Mouse (Mus musculus) brown adipose tissue, adult 24 weeks (tissue): ENCODE measurements at regions not wholly inside any gene's neighbourhood (a gene's known extent, or its start where the extent isn't known, plus 50 kb on each side); places are given as distances from the start of the nearest gene placed in this dataset.

Experiments used
- H3K27ac ChIP-seq: fragments of 200-500 bp; replicated peaks from 2 replicates; pipeline ENCODE4 v1.5.1; 2012; ENCODE audit warnings: low read depth, mild to moderate bottlenecking, low read length
- H3K4me1 ChIP-seq: fragments of 200-500 bp; 2 replicates; pipeline ENCODE4 v1.6.1; 2012; ENCODE audit warnings: low read length, mixed read lengths; ENCODE audit not compliant: control insufficient read depth, insufficient read depth, insufficient read length
- H3K4me3 ChIP-seq: fragments of 200-500 bp; 2 replicates; pipeline ENCODE4 v1.5.1; 2012; ENCODE audit warnings: low read depth, mild to moderate bottlenecking, low read length, moderate library complexity; ENCODE audit not compliant: insufficient read depth

DNA sequence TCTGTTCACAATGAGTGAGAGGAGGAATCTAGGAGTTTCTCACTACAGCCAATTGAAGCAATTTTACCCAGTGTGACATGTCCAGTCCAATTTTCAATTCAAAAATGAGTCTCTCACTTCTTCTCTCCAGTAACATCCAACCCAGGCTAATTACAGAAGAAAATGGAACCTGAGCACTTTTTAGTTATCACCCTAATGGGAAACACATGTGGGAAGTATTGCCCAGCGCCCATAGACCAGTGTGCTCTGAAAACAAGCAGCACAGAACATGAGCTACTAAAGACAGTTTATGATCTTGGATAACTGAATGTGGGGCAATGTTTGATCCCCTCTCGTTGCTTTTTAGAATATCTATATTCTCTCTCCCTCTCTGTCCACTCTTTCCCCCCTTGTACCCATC lies 70.5 kb upstream of the Efemp1 start:
- Histone ChIP-seq H3K27ac (no peak overlapping the region), H3K4me1 (no peaks in the 10 kb centered on the region), H3K4me3 (no peak overlapping the region)

DNA sequence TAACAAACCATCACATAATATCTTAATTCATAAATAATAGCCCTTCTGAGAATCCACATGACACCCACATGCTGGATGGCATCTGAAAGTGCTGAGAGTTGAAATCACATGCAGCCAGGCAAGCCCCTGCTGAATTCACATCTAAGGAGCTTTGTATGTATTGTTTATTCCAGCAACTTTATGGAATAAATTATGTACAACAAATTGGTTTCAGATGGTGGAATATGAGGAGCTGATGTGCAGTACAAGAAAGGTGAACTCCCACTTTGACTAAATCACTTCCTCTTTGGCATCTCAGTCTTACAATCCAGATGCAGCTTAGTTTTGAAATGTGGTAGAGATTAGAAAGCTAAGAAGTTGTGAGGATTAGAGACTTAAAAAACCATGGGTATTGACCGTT lies 82.2 kb upstream of the Efemp1 start:
- H3K4me1 ChIP-seq: no peaks in the 10 kb centered on the region
- no peak overlapping the region for H3K4me3 ChIP-seq
- H3K27ac ChIP-seq: no peak overlapping the region

DNA sequence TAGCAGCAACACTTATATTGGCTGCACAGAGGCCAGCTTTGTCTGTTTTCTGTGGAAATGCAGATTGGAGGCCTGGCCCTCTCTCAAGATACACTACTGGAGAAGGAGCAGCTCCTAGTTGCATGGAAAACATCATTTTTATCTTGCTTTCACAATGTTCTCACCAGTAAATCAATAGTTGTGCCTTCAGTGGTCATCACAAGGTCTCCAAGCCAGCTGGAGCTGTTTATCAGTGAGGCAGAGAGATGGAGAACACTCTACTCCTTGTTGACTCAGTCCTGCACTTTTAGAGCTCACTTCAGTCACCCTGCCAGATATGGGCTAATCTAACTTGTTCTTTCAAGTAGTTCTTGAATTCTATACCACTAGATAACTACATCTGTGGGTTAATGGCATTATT lies 92.3 kb upstream of the Efemp1 start:
- Histone ChIP-seq H3K27ac (no peak overlapping the region), H3K4me3 (no peak overlapping the region), H3K4me1 (no peaks in the 10 kb centered on the region)

DNA sequence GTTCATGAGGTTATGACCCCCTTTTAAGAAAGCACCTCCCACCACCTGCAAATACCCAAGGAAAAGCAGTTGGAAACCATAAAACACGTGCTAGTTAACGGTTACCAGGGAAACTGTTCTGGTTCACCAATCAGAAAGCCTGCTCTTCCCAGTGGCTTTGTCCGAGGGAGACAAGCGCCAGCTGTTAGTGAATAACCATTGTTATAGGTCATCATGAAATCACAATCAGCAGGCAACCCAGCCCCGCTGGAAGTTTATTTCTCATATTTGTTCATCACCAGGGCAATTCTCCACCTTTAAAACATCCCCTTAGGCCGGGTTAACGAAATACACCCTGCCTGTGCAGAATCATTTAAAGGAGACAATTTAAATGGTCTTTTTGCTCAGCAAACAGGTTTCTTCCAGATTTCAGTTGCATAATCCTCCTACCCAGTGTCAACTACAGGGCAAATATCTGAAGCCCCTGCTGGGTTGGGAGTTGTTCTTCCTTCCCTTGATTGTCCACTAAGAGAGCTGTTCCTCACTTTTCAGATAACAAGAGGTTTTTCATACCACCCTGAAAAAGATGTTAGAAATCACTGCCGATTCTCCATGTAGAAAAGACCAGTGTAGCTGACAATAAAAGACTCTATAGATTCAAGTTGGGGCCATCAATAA lies 117.9 kb upstream of the Efemp1 start:
- Histone ChIP-seq H3K4me1 (no peaks in the 10 kb centered on the region), H3K27ac (no peak overlapping the region), H3K4me3 (no peak overlapping the region)

DNA sequence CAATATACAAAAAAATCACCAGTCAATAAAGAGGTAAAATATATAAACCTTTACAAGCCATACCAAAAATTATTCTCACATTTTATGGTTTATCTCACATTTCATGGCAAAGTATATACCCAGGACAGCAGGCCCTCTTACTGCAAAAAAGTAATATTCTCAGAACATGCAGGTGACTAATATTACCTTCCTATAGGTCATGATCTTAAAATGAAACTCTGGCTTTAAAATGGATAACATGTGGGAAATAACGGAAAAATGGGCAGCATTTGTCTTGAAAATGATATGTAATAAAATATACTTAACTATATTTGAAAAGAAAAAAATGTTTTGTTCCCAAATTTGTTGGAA lies 118.4 kb upstream of the Efemp1 start:
- Histone ChIP-seq H3K4me1 (no peaks in the 10 kb centered on the region), H3K27ac (no peak overlapping the region), H3K4me3 (no peak overlapping the region)

DNA sequence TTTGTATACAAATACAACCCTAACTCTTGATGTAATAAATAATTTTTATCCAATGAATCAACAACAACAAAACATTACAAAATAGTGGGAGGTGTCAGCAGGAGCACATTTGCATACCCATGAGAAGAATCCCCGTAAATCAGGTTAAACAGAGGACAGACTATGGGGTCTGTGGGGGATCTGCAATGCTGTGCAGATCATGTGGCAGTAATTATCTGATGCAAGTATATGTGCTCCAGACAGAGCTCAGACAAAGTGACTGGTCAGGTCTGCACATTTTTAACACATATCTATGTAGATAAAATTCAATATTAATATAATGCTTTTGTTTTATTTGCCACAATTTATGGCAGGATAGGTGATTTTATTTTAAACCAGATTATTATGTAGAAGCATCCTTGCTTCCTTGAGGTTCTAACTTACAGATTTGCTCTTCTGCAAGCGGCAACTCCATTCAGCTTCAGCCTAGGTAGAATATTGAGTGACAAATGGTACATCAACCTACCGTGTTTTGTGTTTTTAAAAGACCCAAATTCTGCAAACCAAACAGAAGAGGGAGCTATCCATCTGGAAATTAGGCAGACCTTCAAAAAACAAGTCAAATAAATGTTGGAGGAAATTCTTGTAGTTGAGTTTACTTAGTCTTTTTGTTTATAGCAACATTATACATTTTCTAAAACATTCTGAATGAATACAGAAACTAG lies 119.0 kb upstream of the Efemp1 start:
- H3K4me1 ChIP-seq: no peaks in the 10 kb centered on the region
- H3K27ac ChIP-seq: no peak overlapping the region
- no peak overlapping the region for H3K4me3 ChIP-seq

DNA sequence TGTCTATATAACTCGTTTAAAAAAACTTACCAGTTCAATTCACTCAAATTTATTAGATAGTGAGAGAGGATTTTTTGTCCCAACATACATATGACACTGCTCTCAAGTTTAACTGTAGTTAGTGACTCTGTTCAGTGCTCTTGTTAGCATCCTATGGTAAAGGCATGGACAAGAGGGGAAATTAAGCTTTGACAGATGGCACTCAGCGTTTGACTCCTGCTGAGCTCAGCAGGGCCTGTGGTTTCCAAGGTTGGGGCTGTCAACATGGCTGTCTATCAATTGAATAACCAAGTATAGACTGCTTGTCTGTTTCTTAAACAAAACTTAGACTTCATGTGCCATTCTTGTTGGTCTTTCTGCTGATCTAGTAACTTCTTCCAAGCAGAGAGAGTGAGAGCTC lies 122.9 kb upstream of the Efemp1 start:
- no peak overlapping the region for H3K4me3 ChIP-seq
- H3K4me1 ChIP-seq: no peaks in the 10 kb centered on the region
- no peak overlapping the region for H3K27ac ChIP-seq

DNA sequence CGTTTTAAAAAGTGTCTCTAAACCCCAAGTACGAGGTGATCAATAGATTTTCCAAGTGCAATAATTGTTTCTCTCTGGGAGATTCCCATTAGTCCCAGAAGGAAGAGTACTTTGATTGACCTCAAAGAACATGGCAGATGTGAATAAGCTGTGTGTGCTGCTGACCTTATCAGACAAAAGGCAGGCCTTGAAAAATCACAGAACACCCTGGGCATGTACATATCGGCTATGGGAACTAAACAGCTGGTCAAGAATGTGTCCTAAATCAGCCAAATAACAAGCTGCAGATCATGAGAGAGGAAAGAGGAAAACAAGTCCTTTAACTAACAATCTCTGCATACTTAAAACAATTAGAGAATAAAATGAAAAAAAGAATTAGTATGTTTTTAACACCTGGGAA lies 125.4 kb upstream of the Ccdc85a start:
- H3K4me1 ChIP-seq: no peaks in the 10 kb centered on the region
- H3K27ac ChIP-seq: no peak overlapping the region
- no peak overlapping the region for H3K4me3 ChIP-seq

DNA sequence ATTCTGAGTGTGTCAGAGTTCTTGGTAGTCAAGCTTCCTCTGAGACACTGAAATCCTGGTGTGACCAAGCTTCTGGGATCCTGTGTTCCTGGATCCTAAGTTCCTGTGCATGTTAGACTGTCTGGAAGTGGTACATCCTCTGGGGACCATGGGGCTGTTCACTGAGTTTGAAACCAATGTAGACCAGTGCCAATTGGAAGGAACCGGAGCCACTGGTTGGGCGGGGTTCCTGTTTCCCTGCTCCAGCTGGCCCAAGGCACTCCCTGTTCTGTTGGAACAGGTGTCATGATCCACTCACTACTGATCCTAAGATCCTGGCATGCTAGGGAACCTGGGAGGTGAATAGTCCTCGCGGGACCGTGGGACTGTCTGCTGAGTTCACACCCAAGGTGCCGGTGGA lies 124.3 kb upstream of the Ccdc85a start:
- Histone ChIP-seq H3K4me1 (no peaks in the 10 kb centered on the region), H3K27ac (no peak overlapping the region), H3K4me3 (no peak overlapping the region)

DNA sequence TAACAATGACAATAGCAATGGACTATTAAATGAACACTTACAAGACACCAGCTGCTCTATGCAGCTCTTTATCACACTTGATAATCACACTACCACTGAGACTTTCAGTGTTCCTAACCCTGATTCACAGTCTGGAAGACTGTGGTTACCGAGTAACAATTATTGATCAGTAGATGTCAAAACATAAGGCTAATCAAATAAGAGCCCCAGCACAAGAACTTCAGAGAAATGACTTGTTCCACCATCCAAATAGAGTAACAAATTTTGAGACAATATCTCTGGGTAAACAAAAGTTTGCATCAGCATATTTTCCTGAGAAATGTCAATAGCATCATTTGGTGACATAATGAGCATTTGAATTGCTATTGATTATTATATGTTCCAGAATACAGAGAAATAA lies 118.3 kb upstream of the Ccdc85a start:
- Histone ChIP-seq H3K4me3 (no peak overlapping the region), H3K4me1 (no peaks in the 10 kb centered on the region), H3K27ac (no peak overlapping the region)

DNA sequence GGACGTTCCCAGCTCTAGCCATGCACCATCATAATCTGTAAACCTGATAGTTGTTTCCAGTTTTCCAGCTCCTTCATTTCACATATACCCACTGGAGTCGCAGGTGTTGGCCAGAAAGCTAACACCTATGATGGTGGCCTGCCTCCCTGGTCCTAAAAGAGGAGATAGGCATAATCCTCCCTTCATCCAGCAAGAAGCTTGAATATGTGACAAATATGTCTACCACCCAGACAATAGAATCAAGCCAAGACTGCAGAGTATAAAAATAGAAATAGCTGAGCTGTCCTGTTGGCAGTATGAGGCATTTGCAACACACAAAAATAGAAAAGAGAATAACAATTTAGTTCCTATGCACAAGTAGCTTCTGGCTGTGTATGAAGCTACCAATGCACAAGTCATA lies 117.3 kb upstream of the Ccdc85a start:
- H3K4me3 ChIP-seq: no peak overlapping the region
- H3K27ac ChIP-seq: no peak overlapping the region
- no peaks in the 10 kb centered on the region for H3K4me1 ChIP-seq

DNA sequence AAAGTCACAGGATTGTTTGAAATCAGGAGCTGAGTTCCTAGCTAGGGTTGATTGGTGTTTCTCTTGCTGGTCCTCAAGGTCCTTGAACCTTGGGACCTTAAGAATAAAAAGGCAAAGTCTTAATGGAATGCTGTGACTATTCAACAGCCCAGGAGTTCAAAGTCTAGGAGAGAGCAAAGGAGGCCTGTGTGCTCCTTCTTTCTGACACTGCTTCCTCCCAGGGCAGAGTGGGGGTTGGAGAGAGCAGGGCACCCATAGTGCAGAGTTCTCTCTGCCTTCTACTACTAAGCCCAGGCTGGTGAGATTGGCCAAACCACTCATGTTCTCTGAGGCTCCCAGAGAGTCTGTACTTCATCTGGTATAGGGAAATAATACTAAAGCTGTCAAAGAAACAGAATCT lies 115.6 kb upstream of the Ccdc85a start:
- Histone ChIP-seq H3K4me3 (no peak overlapping the region), H3K27ac (no peak overlapping the region), H3K4me1 (no peaks in the 10 kb centered on the region)

DNA sequence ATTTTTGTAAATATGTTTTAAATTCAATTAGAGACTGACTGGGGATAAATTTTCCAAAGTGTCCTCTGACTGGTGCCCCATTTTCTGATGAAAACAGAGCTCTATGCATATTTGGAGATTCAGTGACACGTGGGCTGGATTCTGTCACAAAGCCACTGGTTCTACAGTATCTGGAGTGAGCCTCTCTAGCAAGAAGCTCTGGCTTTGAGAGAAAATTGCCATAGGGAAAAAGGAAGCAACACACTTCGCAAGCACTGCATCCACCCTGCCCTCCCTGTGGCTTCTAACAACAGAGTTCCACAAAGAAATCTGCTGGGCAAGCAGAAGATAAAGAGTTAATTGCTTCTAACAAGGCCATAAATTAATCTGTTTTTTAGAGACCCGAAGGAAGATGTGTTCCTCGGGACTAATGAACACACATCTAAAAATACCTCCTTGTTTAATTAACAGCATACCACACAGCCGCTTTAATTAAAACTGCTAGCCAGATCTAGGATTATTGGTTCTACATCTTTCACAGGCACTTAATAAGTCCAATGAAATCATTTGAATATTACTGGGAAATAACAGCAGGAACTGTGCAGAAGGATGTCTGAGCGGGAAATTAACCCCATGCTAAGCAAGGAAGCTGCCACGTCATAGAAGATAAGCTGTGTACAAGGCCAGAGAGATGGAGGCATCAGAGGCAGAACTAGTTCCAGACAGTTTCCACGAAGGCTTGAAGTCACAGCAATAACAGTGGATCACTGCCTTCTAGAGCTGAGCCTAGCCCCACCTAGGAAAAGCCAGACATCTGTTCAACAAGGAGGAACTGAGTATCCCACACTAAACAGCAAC lies 113.7 kb upstream of the Ccdc85a start:
- no peak overlapping the region for H3K27ac ChIP-seq
- H3K4me3 ChIP-seq: no peak overlapping the region
- H3K4me1 ChIP-seq: no peaks in the 10 kb centered on the region

DNA sequence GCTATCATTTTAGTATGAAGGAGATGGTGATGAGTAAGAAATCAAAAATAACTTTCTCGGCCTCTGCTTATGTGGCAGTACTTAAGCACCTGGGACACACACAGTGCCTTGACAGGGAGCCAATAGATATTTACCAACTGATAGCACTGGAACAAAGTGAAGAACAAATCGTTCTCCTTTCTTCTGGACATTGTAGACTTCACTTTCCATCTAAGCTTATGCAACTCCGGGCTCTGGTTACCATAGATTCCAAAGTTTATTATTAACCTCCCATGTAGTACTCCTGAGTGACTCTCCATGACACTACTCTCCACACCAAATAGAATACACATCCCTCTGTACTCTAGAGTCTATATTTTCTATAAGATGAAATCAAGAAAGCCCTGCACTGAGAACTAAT lies 110.9 kb upstream of the Ccdc85a start:
- H3K4me3 ChIP-seq: no peak overlapping the region
- H3K27ac ChIP-seq: no peak overlapping the region
- H3K4me1 ChIP-seq: peaks cover 2% of the 10 kb centered on the region; the same call in 1 of the 2 replicates

DNA sequence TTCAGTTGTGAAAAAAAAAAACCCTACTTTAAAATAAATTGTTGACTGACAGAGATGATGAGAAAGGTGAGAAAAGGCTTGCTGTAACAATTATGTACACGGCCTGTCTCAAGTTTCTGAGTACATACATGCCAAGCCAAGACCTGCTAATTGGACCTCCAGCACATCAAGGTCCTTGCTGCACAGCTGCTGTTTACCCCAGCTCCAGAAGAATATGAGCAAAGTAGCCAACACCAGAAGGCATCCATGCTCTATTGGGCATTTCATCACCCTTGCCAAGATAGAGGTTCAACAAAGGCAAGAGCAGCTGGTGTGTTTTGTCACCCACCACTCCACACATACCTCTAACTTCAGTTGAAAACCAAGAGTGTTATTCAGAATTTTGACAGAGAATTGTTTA lies 109.2 kb upstream of the Ccdc85a start:
- Histone ChIP-seq H3K27ac (peak overlapping the region; percentile 21; the same call in 1 of the 2 replicates), H3K4me1 (peaks cover 2% of the 10 kb centered on the region; the same call in 1 of the 2 replicates), H3K4me3 (no peak overlapping the region)
